Mouse (Mus musculus) cerebellum, postnatal 10 days (tissue): ENCODE results near the gene Unc13a.
A peak's percentile ranks its signal among the peaks of the same experiment; 100 is the strongest.

Experiments
- DNase-seq, 2 experiments: peaks; one replicate each; pipeline ENCODE4 v3.0.0; 2021; ENCODE audit warnings: mixed read lengths in 2 of 2

Unc13a gene

GRCm38 (mm10) chr8:71619786-71620185 lies 51.8 kb downstream of the Unc13a start:
- no peak for DNase-seq

- no peak for DNase-seq
Measured at GRCm38 (mm10) chr8:71613418-71613817, 58.1 kb downstream of the Unc13a start.

DNA sequence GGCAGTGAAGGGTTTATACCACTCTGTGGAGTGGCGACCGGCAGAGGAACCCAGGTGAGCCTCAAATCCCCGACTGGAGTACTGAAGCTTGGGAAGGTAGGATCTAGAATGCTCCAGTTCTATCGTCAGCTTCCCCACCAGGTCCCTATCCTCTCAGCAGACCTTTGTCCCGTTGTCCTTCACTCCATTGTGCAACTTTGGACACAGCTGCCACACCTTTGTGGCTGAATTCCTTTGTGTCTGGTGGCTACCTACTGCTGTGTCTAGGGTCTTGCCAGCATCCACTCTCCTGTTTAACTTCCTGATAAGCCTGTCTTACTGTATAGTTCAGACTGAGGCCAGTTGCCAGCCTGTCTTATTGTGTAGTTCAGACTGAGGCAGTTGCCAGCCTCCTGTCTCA lies 59.4 kb downstream of the Unc13a start:
- DNase-seq: no peak

DNA sequence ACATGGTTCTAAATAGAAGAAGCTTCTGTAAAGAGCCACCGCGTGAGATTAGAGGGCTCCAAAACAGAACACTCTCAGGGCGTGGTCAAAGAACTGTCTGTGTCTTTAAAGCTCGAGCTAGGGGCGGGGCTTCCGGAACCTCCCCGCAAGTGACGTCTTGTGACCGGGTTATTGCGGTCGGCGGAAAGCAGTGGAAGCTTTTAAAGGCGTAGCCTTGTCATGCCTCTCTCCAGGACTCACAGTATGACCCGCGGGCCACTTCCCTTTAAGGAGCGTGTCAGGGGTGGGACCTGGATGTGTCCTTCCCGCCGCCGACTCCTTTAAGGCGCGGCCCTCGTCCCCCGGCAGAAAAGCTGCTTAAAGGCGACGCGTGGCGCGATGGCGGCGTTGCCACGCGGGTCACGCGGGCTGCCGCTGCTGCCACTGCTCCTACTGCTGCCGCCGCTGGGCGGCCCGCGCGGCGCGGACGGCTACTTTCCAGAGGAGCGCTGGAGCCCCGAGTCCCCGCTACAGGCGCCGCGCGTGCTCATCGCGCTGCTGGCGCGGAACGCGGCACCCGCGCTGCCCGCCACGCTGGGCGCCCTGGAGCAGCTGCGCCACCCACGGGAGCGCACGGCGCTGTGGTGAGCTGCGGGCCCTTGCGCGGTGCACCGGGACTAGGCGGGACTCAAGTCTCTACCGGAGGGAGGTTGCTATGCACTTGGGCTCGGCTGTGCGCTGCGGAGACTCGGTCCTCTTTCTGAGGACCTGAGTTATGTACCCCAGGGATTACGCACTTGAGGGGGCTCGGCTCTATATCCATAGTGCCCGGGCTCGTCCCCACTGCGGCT lies 60.5 kb downstream of the Unc13a start, which contains the start of gene Colgalt1:
Colgalt1 (plus strand) TSS at position 177 of the 830 bp plus-strand sequence.
- peak; percentile 96 to 98 for DNase-seq

GRCm38 (mm10) chr8:71604021-71604420 lies 67.5 kb downstream of the Unc13a start:
- no peak for DNase-seq

DNA sequence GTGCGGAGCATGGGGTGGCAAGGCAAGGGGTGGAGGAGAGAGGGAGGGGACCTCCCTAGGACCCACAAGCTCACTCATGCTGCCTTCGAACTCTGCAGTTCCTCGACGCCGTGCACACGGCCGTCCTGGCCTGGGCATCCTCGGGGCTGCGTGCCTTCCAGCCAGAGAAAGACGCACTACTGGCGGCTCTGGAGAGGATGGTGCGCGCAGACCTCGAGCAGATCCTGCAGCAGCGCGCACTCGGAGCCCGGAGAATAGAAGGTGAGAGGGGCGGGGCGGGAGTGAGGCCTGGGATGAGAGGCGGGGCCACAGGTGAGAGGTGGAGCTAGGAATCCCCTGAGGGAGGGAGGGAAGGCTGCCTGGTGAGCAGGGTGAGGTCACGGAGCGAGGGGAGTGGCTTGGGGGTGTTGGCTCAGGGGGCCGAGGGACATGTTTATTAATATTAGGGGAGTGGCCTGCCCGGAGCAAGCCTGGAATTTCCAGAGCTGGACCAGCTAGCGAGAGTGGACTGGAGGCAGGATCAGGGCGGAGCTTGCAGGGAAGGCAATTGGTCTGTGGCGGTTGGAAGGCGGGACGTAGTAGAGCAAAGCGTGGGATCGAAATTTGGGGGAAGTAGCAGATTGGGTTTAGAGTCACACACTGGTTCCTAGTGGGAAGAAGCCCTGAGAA lies 68.8 kb downstream of the Unc13a start:
- DNase-seq: peak; percentile 59 to 61

DNA sequence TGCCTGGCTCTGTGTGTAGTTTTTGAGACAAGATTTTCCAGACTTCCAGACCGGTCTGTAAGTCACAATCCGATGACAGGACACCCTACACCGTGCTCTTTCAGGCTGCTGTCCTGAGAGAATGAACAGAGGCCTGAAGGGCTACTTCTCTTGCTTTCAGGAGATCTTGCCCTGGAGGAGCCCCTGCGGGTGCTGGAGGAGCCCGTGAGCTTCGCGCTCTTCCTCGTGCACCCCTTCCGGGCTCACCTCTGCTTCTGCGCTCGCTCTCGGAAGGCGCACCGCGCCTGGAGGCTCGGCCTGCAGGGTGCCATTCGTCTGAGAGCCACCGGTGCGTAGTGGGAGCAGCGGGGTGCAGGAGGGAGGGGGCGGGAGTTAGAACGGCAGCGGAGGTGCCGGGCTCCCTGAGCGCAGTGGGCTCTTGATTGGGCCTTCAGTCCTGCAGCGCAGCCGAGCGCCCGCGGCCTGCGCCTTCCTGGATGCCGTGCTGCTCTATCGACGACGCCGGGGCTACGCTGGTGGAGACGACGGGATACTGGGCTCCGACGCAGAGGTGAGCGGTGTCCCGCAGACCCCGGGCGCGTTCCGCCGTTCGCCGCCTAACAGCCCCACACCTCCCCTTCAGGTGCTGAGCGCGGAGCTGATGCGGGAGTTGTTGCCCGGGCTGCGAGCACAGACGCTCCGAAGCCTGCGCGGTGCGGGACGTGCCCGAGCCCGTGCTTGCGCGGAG lies 69.5 kb downstream of the Unc13a start:
- DNase-seq: no peak

GRCm38 (mm10) chr8:71598841-71599240 lies 72.7 kb downstream of the Unc13a start:
- DNase-seq: peak; percentile 56 to 60

DNA sequence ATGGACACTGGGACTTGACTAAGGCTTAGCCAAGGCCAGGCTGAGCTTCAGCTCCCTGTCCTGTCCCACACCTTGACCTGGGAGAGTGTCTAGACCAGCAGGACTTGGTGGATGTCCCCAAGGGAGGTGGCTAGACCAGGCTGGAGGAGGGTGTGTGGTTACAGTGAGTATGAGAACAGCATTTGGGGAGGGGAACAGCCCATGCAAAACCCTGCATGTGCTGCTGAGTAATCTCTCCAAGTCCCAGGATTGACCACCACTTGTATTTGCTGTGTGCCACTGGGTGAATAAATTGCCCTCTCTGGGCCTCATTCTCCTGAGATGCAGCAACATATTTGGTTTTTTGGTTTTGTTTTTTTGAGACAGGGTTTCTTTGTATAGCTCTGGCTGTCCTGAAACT lies 73.2 kb downstream of the Unc13a start:
- DNase-seq: no peak

DNA sequence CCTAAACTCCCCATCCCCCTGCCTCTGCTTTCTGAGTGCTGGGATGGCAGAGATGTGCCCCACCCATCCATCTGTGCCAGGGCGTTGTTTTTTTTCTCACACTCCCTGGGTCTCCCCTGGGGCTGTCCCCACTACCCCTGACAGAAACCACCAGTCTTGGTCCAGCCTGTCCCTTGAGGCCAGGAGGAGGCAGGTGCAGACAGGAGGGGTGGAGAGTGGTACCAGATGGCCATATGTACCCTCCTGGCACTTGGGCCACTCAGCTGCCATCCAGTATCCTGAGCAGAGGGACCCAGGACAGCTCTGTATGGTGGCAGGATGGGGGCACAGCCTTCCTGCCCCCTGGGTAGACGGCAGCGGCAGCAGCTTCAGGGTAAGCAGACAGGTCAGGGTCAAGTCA lies 74.1 kb downstream of the Unc13a start, which contains the start of gene Fam129c:
Fam129c (plus strand) TSS at position 198 of the 400 bp plus-strand sequence.
- peak in 1 of 2 experiments; percentile 55 for DNase-seq

GRCm38 (mm10) chr8:71596798-71597197 lies 74.8 kb downstream of the Unc13a start:
- DNase-seq: peak; percentile 29 to 31

DNA sequence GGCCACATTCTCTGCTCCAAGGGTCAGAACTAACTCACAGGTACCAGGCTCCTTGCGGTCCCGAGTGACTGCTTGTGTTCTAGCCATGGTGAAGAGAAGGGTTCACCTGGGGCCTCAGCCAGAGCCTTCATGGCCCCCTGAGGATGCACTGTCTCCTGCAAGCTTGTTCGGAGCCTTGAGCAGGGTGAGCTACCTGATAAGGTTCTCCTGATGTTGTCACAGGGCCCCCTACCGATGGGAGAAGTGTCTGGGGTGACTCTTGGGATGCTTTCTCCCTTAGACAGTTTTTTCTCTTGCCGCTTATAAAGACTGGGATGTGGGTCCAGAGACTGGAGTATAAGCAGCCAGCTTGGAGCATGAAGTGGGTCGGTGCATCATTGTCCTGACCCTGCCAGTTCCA lies 75.2 kb downstream of the Unc13a start:
- DNase-seq: peak in 1 of 2 experiments; percentile 19

DNA sequence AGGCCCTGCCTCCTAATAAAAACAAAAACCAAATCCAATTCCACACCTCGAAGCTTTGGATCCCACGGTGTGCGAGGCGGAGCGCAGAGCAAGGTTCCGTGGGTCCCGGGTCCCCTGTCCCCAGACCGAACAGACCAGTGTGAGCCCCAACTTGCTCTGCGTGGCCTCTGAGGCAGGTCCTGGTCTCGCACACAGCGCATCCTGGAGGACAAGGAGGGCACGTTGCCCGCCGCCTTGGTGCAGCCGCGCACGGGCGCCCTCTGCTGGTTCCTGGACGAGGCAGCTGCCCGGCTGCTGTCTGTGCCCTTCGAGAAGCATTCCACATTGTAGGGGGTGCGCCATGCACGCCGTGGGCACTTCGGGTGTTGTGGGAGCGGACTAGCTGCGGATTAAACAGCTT lies 75.7 kb downstream of the Unc13a start:
- peak; percentile 97 to 98 for DNase-seq

- DNase-seq: no peak
Measured at GRCm38 (mm10) chr8:71594324-71594722, 77.2 kb downstream of the Unc13a start.

GRCm38 (mm10) chr8:71593556-71594323 lies 77.8 kb downstream of the Unc13a start:
- DNase-seq: peak in 1 of 2 experiments; percentile 47

DNA sequence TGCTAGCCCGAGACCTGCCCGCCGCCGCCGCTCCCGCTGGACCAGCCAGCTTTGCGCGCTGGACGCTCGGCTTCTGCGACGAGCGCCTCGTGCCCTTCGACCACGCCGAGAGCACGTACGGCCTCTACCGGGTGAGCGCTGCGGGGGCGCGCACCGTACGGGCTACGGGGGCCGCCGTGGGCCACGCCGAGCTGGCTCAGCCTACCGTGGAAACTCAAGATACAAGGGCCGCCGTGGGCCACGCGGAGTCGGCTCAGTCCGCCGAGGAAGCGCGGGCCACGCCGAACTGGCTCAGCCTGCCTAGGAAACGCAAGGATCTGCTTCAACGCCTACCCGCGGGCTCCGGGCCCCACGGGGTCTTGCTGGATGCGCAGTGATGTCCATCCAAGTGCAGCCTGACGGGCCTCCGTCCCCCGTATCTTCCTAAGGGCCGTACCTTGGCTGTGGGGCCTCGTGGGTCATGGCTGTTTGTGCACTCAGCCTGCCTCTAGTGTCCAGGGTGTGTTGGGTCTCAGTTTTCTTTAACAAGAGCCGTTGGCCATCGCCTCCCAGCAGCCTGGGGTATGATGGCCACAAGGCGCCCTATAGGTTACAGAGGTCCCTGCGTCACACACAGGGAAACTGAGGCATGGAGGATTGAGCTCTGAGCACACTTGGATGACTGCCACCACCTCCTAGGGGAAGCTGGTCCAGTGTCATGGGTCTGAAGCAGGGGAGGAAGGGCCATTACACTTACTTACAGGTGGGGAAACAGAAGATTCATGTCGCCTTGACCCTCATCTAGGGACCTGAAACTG lies 79.0 kb downstream of the Unc13a start:
- peak; percentile 84 to 86 for DNase-seq

GRCm38 (mm10) chr8:71591471-71592373 lies 79.8 kb downstream of the Unc13a start, which contains the start of gene Pgls:
Gene Pgls, plus strand, starts transcription at chr8:71592176.
- peak; percentile 97 to 98 for DNase-seq

DNA sequence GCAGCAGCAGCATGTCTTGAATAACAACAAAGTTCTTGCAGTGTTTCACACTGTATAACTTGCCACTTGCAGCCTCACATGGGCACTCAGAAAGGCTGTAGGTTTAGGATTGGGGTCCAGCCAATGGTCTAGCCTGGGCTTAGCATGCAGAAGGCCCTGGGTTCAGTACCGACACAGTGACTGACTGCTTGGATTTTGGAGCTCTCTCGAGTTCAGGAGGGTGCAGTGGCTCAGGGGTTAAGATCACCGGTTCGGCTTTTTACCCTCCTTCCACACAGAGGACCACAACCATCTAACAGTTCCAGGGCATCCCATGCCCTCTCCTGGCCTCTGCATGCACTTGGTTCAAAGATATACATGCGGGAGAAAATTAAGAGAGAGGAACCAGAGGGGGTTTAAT lies 80.5 kb downstream of the Unc13a start:
- peak in 1 of 2 experiments; percentile 25 for DNase-seq

GRCm38 (mm10) chr8:71588762-71589161 lies 82.8 kb downstream of the Unc13a start:
- no peak for DNase-seq

- DNase-seq: peak; percentile 78 to 83
Measured at GRCm38 (mm10) chr8:71586891-71587290, 84.7 kb downstream of the Unc13a start.
